In genomic region chr1:92641514-92642272, GRCm38 (mm10) we compare ENCODE assay signal across 7 mouse cellular contexts. TPM values are rescaled to one million over a fixed set of nuclear protein-coding genes. Genes with fewer than 3 reads are reported as not detected.
A peak's percentile ranks its signal among the peaks of the same experiment; 100 is the strongest.
DNase-seq lines count a peak whose midpoint lies in the region; ATAC-seq lines count a peak whose summit lies in the region.

Cops9 (minus strand) TSS chr1:92641985.

- 2% methylated on average over 50 of the region's 50 CpGs for WGBS in embryonic facial prominence, embryonic 11.5 days
- 2% methylated on average over 50 of the region's 50 CpGs for WGBS in limb, embryonic 10.5 days
- WGBS in midbrain, embryonic 13.5 days: 2% methylated on average over 50 of the region's 50 CpGs

- no peaks in the 10 kb centered on the region for H3K36me3 ChIP-seq in embryonic facial prominence, embryonic 11.5 days (replicated peaks; ENCODE audit: control insufficient read depth, insufficient read depth, low read depth, low read length)
- H3K36me3 ChIP-seq in limb, embryonic 10.5 days: peaks cover 35% of the 10 kb centered on the region
- H3K36me3 ChIP-seq in midbrain, embryonic 13.5 days: peaks cover 26% of the 10 kb centered on the region

- ATAC-seq in embryonic facial prominence, embryonic 11.5 days (replicated peaks; ENCODE audit: insufficient number of reproducible peaks, low FRiP score, low TSS enrichment, low read depth): peak; percentile 86
- ATAC-seq in granulocyte monocyte progenitor cell, adult 5-6 weeks (replicated peaks; ENCODE audit: poor library complexity, severe bottlenecking): peak; percentile 81
- peak; percentile 95 for ATAC-seq in midbrain, embryonic 13.5 days

- peak; percentile 95 for DNase-seq in adrenal gland, postnatal 14 days
- DNase-seq in embryonic facial prominence, embryonic 11.5 days (ENCODE audit: low spot score): peak; percentile 95
- peak; percentile 86 for DNase-seq in kidney, adult 11 months
- peak; percentile 95 for DNase-seq in limb, embryonic 10.5 days (ENCODE audit: low spot score)
- peak; percentile 76 for DNase-seq in spleen, adult 12 weeks (ENCODE audit: low spot score)

- peak within 1 kb of the TSS; percentile 92 for H3K4me2 ChIP-seq in embryonic facial prominence, embryonic 11.5 days (ENCODE audit: low read depth, low read length)
- H3K4me2 ChIP-seq in midbrain, embryonic 13.5 days (replicated peaks): peak within 1 kb of the TSS; percentile 98

- H3K27me3 ChIP-seq in embryonic facial prominence, embryonic 11.5 days (ENCODE audit: control insufficient read depth, insufficient read depth, low read length): no peaks in the 10 kb centered on the region
- H3K27me3 ChIP-seq in limb, embryonic 10.5 days (ENCODE audit: low read depth, poor library complexity, severe bottlenecking): no peaks in the 10 kb centered on the region
- peaks cover 6% of the 10 kb centered on the region; the same call in 1 of the 2 replicates for H3K27me3 ChIP-seq in midbrain, embryonic 13.5 days

- peak within 1 kb of the TSS; percentile 87 for H3K9ac ChIP-seq in embryonic facial prominence, embryonic 11.5 days (replicated peaks; ENCODE audit: low read length)
- peak within 1 kb of the TSS; percentile 96 for H3K9ac ChIP-seq in midbrain, embryonic 13.5 days (replicated peaks)

- H3K4me1 ChIP-seq in embryonic facial prominence, embryonic 11.5 days (ENCODE audit: control insufficient read depth, insufficient read depth, low read length): no peaks in the 10 kb centered on the region; the same call in 1 of the 2 replicates
- H3K4me1 ChIP-seq in limb, embryonic 10.5 days: peaks cover 25% of the 10 kb centered on the region
- peaks cover 33% of the 10 kb centered on the region for H3K4me1 ChIP-seq in midbrain, embryonic 13.5 days (replicated peaks)

- peak within 1 kb of the TSS; percentile 82 for H3K4me3 ChIP-seq in embryonic facial prominence, embryonic 11.5 days (ENCODE audit: low read depth, low read length)
- peak within 1 kb of the TSS; percentile 85 for H3K4me3 ChIP-seq in limb, embryonic 10.5 days
- peak within 1 kb of the TSS; percentile 83 for H3K4me3 ChIP-seq in midbrain, embryonic 13.5 days (replicated peaks)

- H3K27ac ChIP-seq in embryonic facial prominence, embryonic 11.5 days (replicated peaks; ENCODE audit: low read depth, low read length): no peak within 1 kb of the TSS
- peak within 1 kb of the TSS; percentile 87 for H3K27ac ChIP-seq in limb, embryonic 10.5 days
- H3K27ac ChIP-seq in midbrain, embryonic 13.5 days: peak within 1 kb of the TSS; percentile 73

- H3K9me3 ChIP-seq in embryonic facial prominence, embryonic 11.5 days (replicated peaks; ENCODE audit: control insufficient read depth, low read length): no peaks in the 10 kb centered on the region
- no peaks in the 10 kb centered on the region for H3K9me3 ChIP-seq in limb, embryonic 10.5 days (replicated peaks)
- H3K9me3 ChIP-seq in midbrain, embryonic 13.5 days: no peaks in the 10 kb centered on the region

RNA-seq across cellular contexts. Expression of gene Cops9, which starts in this region (rescaled TPM):
- total RNA-seq in adrenal gland, postnatal 14 days (2021): 264 and 268 TPM in 2 replicates
- 307 and 343 TPM in 2 replicates for polyA plus RNA-seq in embryonic facial prominence, embryonic 11.5 days (2014; fragmentation: Nextera tagmentation; extraction: Ambion mirVana)
- total RNA-seq in granulocyte monocyte progenitor cell, adult 5-6 weeks (2014; fragmentation: Nextera tagmentation): 215 and 239 TPM in 2 replicates
- 141 and 144 TPM in 2 replicates for total RNA-seq in granulocyte monocyte progenitor cell, adult 5-6 weeks (2017)
- 327 and 345 TPM in 2 replicates for polyA plus RNA-seq in limb, embryonic 10.5 days (2016; fragmentation: Nextera tagmentation; extraction: Ambion mirVana)
- 576 and 596 TPM in 2 replicates for polyA plus RNA-seq in midbrain, embryonic 13.5 days (2015; fragmentation: Nextera tagmentation; extraction: Ambion mirVana)
